ENCODE assay signal across 11 mouse cellular contexts in the genomic region with DNA sequence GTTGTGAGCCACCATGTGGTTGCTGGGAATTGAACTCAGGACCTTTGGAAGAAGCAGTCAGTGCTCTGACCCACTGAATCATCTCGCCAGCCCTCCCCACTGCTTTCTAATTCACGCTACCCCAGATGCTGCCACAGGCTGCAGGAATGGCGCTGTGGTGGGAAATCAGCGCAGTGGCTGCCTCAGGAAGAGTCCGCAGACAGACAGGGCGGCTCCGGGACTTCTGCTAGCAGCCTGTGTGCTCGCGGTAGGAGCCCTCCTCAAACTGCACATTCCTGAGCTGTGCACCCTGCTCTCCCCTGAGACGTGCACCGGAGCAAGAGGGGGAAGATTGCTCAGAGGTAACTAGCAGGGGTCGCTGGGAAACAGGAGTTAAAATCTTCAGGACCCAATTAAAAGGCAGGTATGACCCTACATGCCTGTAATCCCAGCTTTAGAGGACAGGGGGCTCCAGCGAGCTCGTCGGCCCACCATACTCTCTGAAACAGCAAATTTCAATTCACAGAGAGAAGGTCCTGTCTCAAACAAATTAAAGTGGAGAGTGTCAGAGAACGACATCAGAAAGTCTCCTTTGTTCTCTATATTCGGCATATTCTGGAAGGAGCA. TPM values are rescaled to one million over a fixed set of nuclear protein-coding genes. Genes with fewer than 3 reads are reported as not detected.
DNase-seq lines count a peak whose midpoint lies in the region; ATAC-seq lines count a peak whose summit lies in the region.
"Had no signal": no experiment of that assay in that cellular context is flagged by ENCODE, and none has a peak within 500 bp of the region (broad histone marks: within the 10 kb centered on the region; RNA-seq: fewer than 3 reads in every experiment).

No protein-coding gene starts in this region.

- H3K4me1 ChIP-seq in heart, embryonic 15.5 days (replicated peaks), result no peaks in the 10 kb centered on the region
- H3K4me1 ChIP-seq in hindbrain, embryonic 16.5 days (ENCODE audit: control insufficient read depth, insufficient read depth, low read depth, low read length), result no peaks in the 10 kb centered on the region
- H3K4me1 ChIP-seq: stomach, embryonic 15.5 days had no signal

- DNase-seq in heart, postnatal 36 days, result no peak
- peak; percentile 25 for DNase-seq in right cerebral cortex, postnatal 14 days
- DNase-seq in right cerebral cortex, adult 2 months (ENCODE audit: low spot score in 2 of 2), result no peak
- DNase-seq in retina, postnatal 1 day, result peak; percentile 53
- no peak for DNase-seq in adipocyte (ENCODE audit: low spot score)
- no peak for DNase-seq in frontal cortex, postnatal 10 days (ENCODE audit: low spot score in 2 of 2)

- no peak overlapping the region for H3K27ac ChIP-seq in heart, embryonic 15.5 days
- H3K27ac ChIP-seq in hindbrain, embryonic 16.5 days (ENCODE audit: low read depth, low read length), result no peak overlapping the region
- H3K27ac ChIP-seq: macrophage; stomach, embryonic 15.5 days had no signal

- intact Hi-C loops in heart, postnatal 36 days (cut with DNase I), result no loop called here

- 0 out of 2 replicates have a peak overlapping the region, but pooled peaks have one; percentile 15 for H3K4me2 ChIP-seq in heart, embryonic 15.5 days
- H3K4me2 ChIP-seq in hindbrain, embryonic 16.5 days (ENCODE audit: low read length), result peak overlapping the region; percentile 29
- H3K4me2 ChIP-seq: stomach, embryonic 15.5 days had no signal

- H3K36me3 ChIP-seq in heart, embryonic 15.5 days, result no peaks in the 10 kb centered on the region
- H3K36me3 ChIP-seq in hindbrain, embryonic 16.5 days (ENCODE audit: control insufficient read depth, insufficient read depth, low read length), result no peaks in the 10 kb centered on the region
- H3K36me3 ChIP-seq: stomach, embryonic 15.5 days had no signal

- H3K4me3 ChIP-seq in heart, embryonic 15.5 days, result no peak overlapping the region
- no peak overlapping the region for H3K4me3 ChIP-seq in hindbrain, embryonic 16.5 days (ENCODE audit: low read length)
- H3K4me3 ChIP-seq: stomach, embryonic 15.5 days had no signal

- no peak for ATAC-seq in heart, embryonic 15.5 days (replicated peaks; ENCODE audit: insufficient number of reproducible peaks, insufficient read depth, low FRiP score, low read depth)
- peak; percentile 54; the same call in 1 of the 2 replicates for ATAC-seq in hindbrain, embryonic 16.5 days

- WGBS in heart, embryonic 15.5 days, result 33% methylated on average over 17 of the region's 17 CpGs
- WGBS in hindbrain, embryonic 16.5 days, result 38% methylated on average over 17 of the region's 17 CpGs

- no peak overlapping the region for H3K9ac ChIP-seq in heart, embryonic 15.5 days
- H3K9ac ChIP-seq in hindbrain, embryonic 16.5 days (ENCODE audit: low read depth, low read length), result no peak overlapping the region
- H3K9ac ChIP-seq: stomach, embryonic 15.5 days had no signal

- no peaks in the 10 kb centered on the region for H3K27me3 ChIP-seq in heart, embryonic 15.5 days
- H3K27me3 ChIP-seq in hindbrain, embryonic 16.5 days (replicated peaks; ENCODE audit: control insufficient read depth, insufficient read depth, low read length), result no peaks in the 10 kb centered on the region
- H3K27me3 ChIP-seq: stomach, embryonic 15.5 days had no signal

- no peaks in the 10 kb centered on the region for H3K9me3 ChIP-seq in heart, embryonic 15.5 days (replicated peaks)
- no peaks in the 10 kb centered on the region for H3K9me3 ChIP-seq in hindbrain, embryonic 16.5 days (ENCODE audit: control insufficient read depth, low read length)
- H3K9me3 ChIP-seq: stomach, embryonic 15.5 days had no signal

RNA-seq across cellular contexts. Expression of a gene that starts 10.3 kb away (rescaled TPM):
- 0.43 and 2.9 TPM in 2 replicates for polyA plus RNA-seq in heart, embryonic 15.5 days (2015; fragmentation: Nextera tagmentation; extraction: Ambion mirVana)
- total RNA-seq in heart, postnatal 36 days (2021), result not detected
- polyA plus RNA-seq in hindbrain, embryonic 16.5 days (2015; fragmentation: Nextera tagmentation; extraction: Ambion mirVana), result not detected in 2 replicates
- polyA plus RNA-seq: embryonic facial prominence, embryonic 14.5 days; macrophage had no signal

RNA-seq across cellular contexts. Expression of a gene that starts 37.3 kb away (rescaled TPM):
- polyA plus RNA-seq in heart, embryonic 15.5 days (2015; fragmentation: Nextera tagmentation; extraction: Ambion mirVana), result 11.7 and 15.0 TPM in 2 replicates
- 1 to 10 TPM; 8.1 to 8.4 TPM for total RNA-seq in heart, postnatal 36 days (2021)
- polyA plus RNA-seq in hindbrain, embryonic 16.5 days (2015; fragmentation: Nextera tagmentation; extraction: Ambion mirVana), result 25.1 and 25.5 TPM in 2 replicates

RNA-seq across cellular contexts. Expression of a gene that starts 50.4 kb away (rescaled TPM):
- 0.79 and 1.0 TPM in 2 replicates for polyA plus RNA-seq in heart, embryonic 15.5 days (2015; fragmentation: Nextera tagmentation; extraction: Ambion mirVana)
- 10 to 100 TPM; 36.7 to 43.6 TPM for total RNA-seq in heart, postnatal 36 days (2021)
- polyA plus RNA-seq in hindbrain, embryonic 16.5 days (2015; fragmentation: Nextera tagmentation; extraction: Ambion mirVana), result 1.3 and 1.5 TPM in 2 replicates

Comparison
In these comparisons a context has a peak if more than half of its experiments do, and no peak if none do; other contexts are left out.
1. DNase-seq: peak in right cerebral cortex, postnatal 14 days (single experiment) and retina, postnatal 1 day (single experiment); none in heart, postnatal 36 days (0 of 2), right cerebral cortex, adult 2 months (0 of 2), adipocyte (single experiment) and frontal cortex, postnatal 10 days (0 of 2).